Mouse (Mus musculus) forebrain, embryonic 11.5 days (tissue): ENCODE measurements at regions not wholly inside any gene's neighbourhood (a gene's known extent, or its start where the extent isn't known, plus 50 kb on each side); places are given as distances from the start of the nearest gene placed in this dataset.

Experiments used
- ATAC-seq: fragments of 200-750 bp; cut with Nextera tagmentation; replicated peaks from 2 replicates; pipeline ENCODE4 v1.8.0; 2017; ENCODE audit warnings: moderate TSS enrichment; ENCODE audit not compliant: low FRiP score
- DNase-seq: peaks from one replicate; pipeline ENCODE4 v3.0.0-alpha.2; 2017; ENCODE audit warnings: low spot score
- H3K27ac ChIP-seq: fragments of 300-500 bp; sonication (generic); 2 replicates; pipeline ENCODE4 v1.5.1; 2014; ENCODE audit warnings: low read depth, low read length
- H3K27me3 ChIP-seq: fragments of 300-500 bp; sonication (generic); 2 replicates; pipeline ENCODE4 v1.6.1; 2014; ENCODE audit warnings: mild to moderate bottlenecking, low read length, mixed read lengths; ENCODE audit not compliant: control insufficient read depth, insufficient read depth
- H3K36me3 ChIP-seq: fragments of 300-500 bp; sonication (generic); 2 replicates; pipeline ENCODE4 v1.6.1; 2014; ENCODE audit warnings: mild to moderate bottlenecking, low read length, moderate library complexity, mixed read lengths; ENCODE audit not compliant: control insufficient read depth, insufficient read depth
- H3K4me1 ChIP-seq: fragments of 300-500 bp; sonication (generic); replicated peaks from 2 replicates; pipeline ENCODE4 v1.6.1; 2014; ENCODE audit warnings: low read length, mixed read lengths; ENCODE audit not compliant: control insufficient read depth, insufficient read depth
- H3K4me2 ChIP-seq: fragments of 300-500 bp; sonication (generic); 2 replicates; pipeline ENCODE4 v1.6.1; 2014; ENCODE audit warnings: low read depth, mild to moderate bottlenecking, low read length, moderate library complexity, mixed read lengths; ENCODE audit not compliant: severe bottlenecking
- H3K4me3 ChIP-seq: fragments of 300-500 bp; sonication (generic); 2 replicates; pipeline ENCODE4 v1.5.1; 2014; ENCODE audit warnings: low read depth, low read length
- H3K9ac ChIP-seq: fragments of 300-500 bp; sonication (generic); 2 replicates; pipeline ENCODE4 v1.6.1; 2014; ENCODE audit warnings: low read length
- H3K9me3 ChIP-seq: fragments of 300-500 bp; sonication (generic); 2 replicates; pipeline ENCODE4 v1.6.1; 2016; ENCODE audit warnings: low read length, mixed read lengths; ENCODE audit not compliant: control insufficient read depth
- WGBS: fragments of 180-500 bp; shearing (Covaris S2); extraction: QIAGEN DNeasy Blood & Tissue Kit; methylation state at CpG from one replicate; pipeline ENCODE4 v1.1.7; 2014; 5-methylcytosine and 5-hydroxymethylcytosine counted together

- no peak for DNase-seq
- no peak overlapping the region for H3K27ac ChIP-seq
- no peaks in the 10 kb centered on the region for H3K4me1 ChIP-seq
- H3K9ac ChIP-seq, result no peak overlapping the region
- H3K4me2 ChIP-seq, result no peak overlapping the region
- 89% methylated on average over 5 of the region's 5 CpGs for WGBS
- H3K9me3 ChIP-seq, result no peaks in the 10 kb centered on the region
- ATAC-seq, result no peak
- H3K27me3 ChIP-seq, result no peaks in the 10 kb centered on the region
- H3K36me3 ChIP-seq, result no peaks in the 10 kb centered on the region
- H3K4me3 ChIP-seq, result no peak overlapping the region
Measured at GRCm38 (mm10) chr4:30933030-30933987, 1030.6 kb upstream of the Map3k7 start.

GRCm38 (mm10) chr4:30983611-30984010, 980.3 kb upstream of the Map3k7 start:
- H3K27ac ChIP-seq, result 0 out of 2 replicates have a peak overlapping the region, but pooled peaks have one; percentile 21
- peak; percentile 88 for ATAC-seq
- 39% methylated on average over 4 of the region's 4 CpGs for WGBS
- no peak overlapping the region for H3K9ac ChIP-seq
- no peaks in the 10 kb centered on the region for H3K4me1 ChIP-seq
- no peak overlapping the region for H3K4me2 ChIP-seq
- H3K9me3 ChIP-seq, result no peaks in the 10 kb centered on the region
- no peaks in the 10 kb centered on the region for H3K27me3 ChIP-seq
- no peaks in the 10 kb centered on the region for H3K36me3 ChIP-seq
- no peak overlapping the region for H3K4me3 ChIP-seq
- DNase-seq, result peak; percentile 51

- Histone ChIP-seq H3K4me2 (no peak overlapping the region), H3K36me3 (no peaks in the 10 kb centered on the region), H3K27me3 (no peaks in the 10 kb centered on the region), H3K9me3 (no peaks in the 10 kb centered on the region), H3K27ac (no peak overlapping the region), H3K4me1 (no peaks in the 10 kb centered on the region), H3K9ac (no peak overlapping the region), H3K4me3 (no peak overlapping the region)
- DNase-seq, result no peak
- ATAC-seq, result no peak
Measured at GRCm38 (mm10) chr4:31012006-31012405, 951.9 kb upstream of the Map3k7 start.

GRCm38 (mm10) chr4:31052077-31052677, 911.7 kb upstream of the Map3k7 start:
- DNase-seq, result no peak
- 50% methylated on average over 6 of the region's 6 CpGs for WGBS

GRCm38 (mm10) chr4:31076236-31076635, 887.7 kb upstream of the Map3k7 start:
- Histone ChIP-seq H3K4me3 (no peak overlapping the region), H3K9ac (no peak overlapping the region), H3K4me1 (no peaks in the 10 kb centered on the region), H3K27ac (no peak overlapping the region), H3K9me3 (no peaks in the 10 kb centered on the region), H3K27me3 (no peaks in the 10 kb centered on the region), H3K4me2 (no peak overlapping the region), H3K36me3 (no peaks in the 10 kb centered on the region)
- WGBS, result 84% methylated on average over 3 of the region's 3 CpGs
- ATAC-seq (no peak), DNase-seq (no peak)

More at GRCm38 (mm10) chr4:31052077-31052677, 911.7 kb upstream of the Map3k7 start:
- Histone ChIP-seq H3K9me3 (no peaks in the 10 kb centered on the region), H3K27me3 (no peaks in the 10 kb centered on the region), H3K4me1 (peaks cover 4% of the 10 kb centered on the region; the same call in 1 of the 2 replicates), H3K9ac (no peak overlapping the region), H3K27ac (no peak overlapping the region; the same call in 1 of the 2 replicates), H3K36me3 (no peaks in the 10 kb centered on the region), H3K4me2 (no peak overlapping the region), H3K4me3 (no peak overlapping the region)
- ATAC-seq, result peak; percentile 49; the same call in 1 of the 2 replicates

- 47% methylated on average over 8 of the region's 8 CpGs for WGBS
- H3K4me3 ChIP-seq, result no peak overlapping the region
- H3K27me3 ChIP-seq, result no peaks in the 10 kb centered on the region
- no peak overlapping the region for H3K27ac ChIP-seq
- no peaks in the 10 kb centered on the region for H3K9me3 ChIP-seq
- H3K9ac ChIP-seq, result no peak overlapping the region
- peak; percentile 43 for DNase-seq
- no peak for ATAC-seq
- no peaks in the 10 kb centered on the region for H3K36me3 ChIP-seq
- no peaks in the 10 kb centered on the region for H3K4me1 ChIP-seq
- no peak overlapping the region for H3K4me2 ChIP-seq
Measured at GRCm38 (mm10) chr4:31121586-31121985, 842.3 kb upstream of the Map3k7 start.

- Histone ChIP-seq H3K9ac (no peak overlapping the region), H3K27me3 (no peaks in the 10 kb centered on the region), H3K27ac (no peak overlapping the region), H3K4me2 (no peak overlapping the region), H3K4me3 (no peak overlapping the region), H3K9me3 (no peaks in the 10 kb centered on the region), H3K4me1 (no peaks in the 10 kb centered on the region), H3K36me3 (no peaks in the 10 kb centered on the region)
- no peak for ATAC-seq
- no peak for DNase-seq
- 80% methylated on average over 1 of the region's 1 CpGs for whole genome bisulfite sequencing
Measured at GRCm38 (mm10) chr4:31143166-31143565, 820.7 kb upstream of the Map3k7 start.

GRCm38 (mm10) chr4:31167431-31167830, 796.5 kb upstream of the Map3k7 start:
- H3K36me3 ChIP-seq, result no peaks in the 10 kb centered on the region
- no peak overlapping the region for H3K4me2 ChIP-seq
- WGBS, result 64% methylated on average over 4 of the region's 4 CpGs
- ATAC-seq (no peak; the same call in 1 of the 2 replicates), DNase-seq (no peak)
- H3K9ac ChIP-seq, result no peak overlapping the region
- no peaks in the 10 kb centered on the region for H3K9me3 ChIP-seq
- no peaks in the 10 kb centered on the region for H3K27me3 ChIP-seq
- H3K4me1 ChIP-seq, result no peaks in the 10 kb centered on the region
- H3K4me3 ChIP-seq, result no peak overlapping the region
- H3K27ac ChIP-seq, result no peak overlapping the region
